Mouse (Mus musculus): ENCODE measurements around the gene Sema3f. TPM values are rescaled to one million over a fixed set of nuclear protein-coding genes. Genes with fewer than 3 reads are reported as not detected.

Gene Sema3f
- polyA plus RNA-seq, 1 experiment from 2014 or later = 12.5 TPM

GRCm38 (mm10) chr9:107709096-107709696, 1.1 kb downstream of the Sema3f start:
- Histone ChIP-seq H3K4me1 (peaks cover 54% of the 10 kb centered on the region), H3K9me3 (replicated peaks) (no peaks in the 10 kb centered on the region), H3K27me3 (replicated peaks) (no peaks in the 10 kb centered on the region), H3K36me3 (no peaks in the 10 kb centered on the region), H3K4me2 (peak overlapping the region; percentile 94), H3K4me3 (replicated peaks) (peak overlapping the region; percentile 79), H3K9ac (replicated peaks) (peak overlapping the region; percentile 79), H3K27ac (replicated peaks) (peak overlapping the region; percentile 83)
- WGBS = under 1% methylated on average over 43 of the region's 55 CpGs
- peak; percentile 4 for ATAC-seq (ENCODE audit: low FRiP score)

GRCm38 (mm10) chr9:107708439-107709095, 1.7 kb downstream of the Sema3f start:
- Histone ChIP-seq H3K27ac (replicated peaks) (peak overlapping the region; percentile 83), H3K36me3 (no peaks in the 10 kb centered on the region), H3K4me3 (replicated peaks) (peak overlapping the region; percentile 79), H3K9me3 (replicated peaks) (no peaks in the 10 kb centered on the region), H3K9ac (replicated peaks) (peak overlapping the region; percentile 79), H3K4me1 (peaks cover 55% of the 10 kb centered on the region), H3K4me2 (peak overlapping the region; percentile 94), H3K27me3 (replicated peaks) (no peaks in the 10 kb centered on the region)
- WGBS = 3% methylated on average over 21 of the region's 21 CpGs
- ATAC-seq (ENCODE audit: low FRiP score) = no peak

- no peaks in the 10 kb centered on the region for H3K27me3 ChIP-seq (replicated peaks)
- H3K9ac ChIP-seq (replicated peaks) = peak overlapping the region; percentile 79
- 1% methylated on average over 17 of the region's 17 CpGs for WGBS
- peak; percentile 21 for ATAC-seq (ENCODE audit: low FRiP score)
- H3K9me3 ChIP-seq (replicated peaks) = no peaks in the 10 kb centered on the region
- peak overlapping the region; percentile 79 for H3K4me3 ChIP-seq (replicated peaks)
- peak overlapping the region; percentile 94 for H3K4me2 ChIP-seq
- H3K4me1 ChIP-seq = peaks cover 62% of the 10 kb centered on the region
- H3K36me3 ChIP-seq = no peaks in the 10 kb centered on the region
- H3K27ac ChIP-seq (replicated peaks) = peak overlapping the region; percentile 83
Observed at GRCm38 (mm10) chr9:107707701-107708438, 2.4 kb downstream of the Sema3f start.

- peak overlapping the region; percentile 79 for H3K4me3 ChIP-seq (replicated peaks)
- H3K36me3 ChIP-seq = no peaks in the 10 kb centered on the region
- no peaks in the 10 kb centered on the region for H3K27me3 ChIP-seq (replicated peaks)
- no peaks in the 10 kb centered on the region for H3K9me3 ChIP-seq (replicated peaks)
- no peak for ATAC-seq (ENCODE audit: low FRiP score)
- peak overlapping the region; percentile 79 for H3K9ac ChIP-seq (replicated peaks)
- peak overlapping the region; percentile 94 for H3K4me2 ChIP-seq
- peak overlapping the region; percentile 83 for H3K27ac ChIP-seq (replicated peaks)
- peaks cover 72% of the 10 kb centered on the region for H3K4me1 ChIP-seq
- WGBS = 3% methylated on average over 14 of the region's 14 CpGs
Observed at GRCm38 (mm10) chr9:107706781-107707211, 3.5 kb downstream of the Sema3f start.

GRCm38 (mm10) chr9:107703337-107704122, 6.7 kb downstream of the Sema3f start:
- ATAC-seq (ENCODE audit: low FRiP score) = no peak
- Histone ChIP-seq H3K36me3 (no peaks in the 10 kb centered on the region), H3K9me3 (replicated peaks) (no peaks in the 10 kb centered on the region), H3K4me2 (no peak overlapping the region), H3K4me3 (replicated peaks) (no peak overlapping the region), H3K9ac (replicated peaks) (no peak overlapping the region), H3K27ac (replicated peaks) (no peak overlapping the region), H3K4me1 (peaks cover 82% of the 10 kb centered on the region), H3K27me3 (replicated peaks) (no peaks in the 10 kb centered on the region)
- 56% methylated on average over 14 of the region's 14 CpGs for WGBS

GRCm38 (mm10) chr9:107702606-107703185, 7.6 kb downstream of the Sema3f start:
- Histone ChIP-seq H3K27ac (replicated peaks) (peak overlapping the region; percentile 25; the same call in 1 of the 2 replicates), H3K9me3 (replicated peaks) (no peaks in the 10 kb centered on the region), H3K9ac (replicated peaks) (peak overlapping the region; percentile 26; the same call in 1 of the 2 replicates), H3K27me3 (replicated peaks) (no peaks in the 10 kb centered on the region), H3K4me3 (replicated peaks) (no peak overlapping the region), H3K36me3 (no peaks in the 10 kb centered on the region), H3K4me2 (no peak overlapping the region), H3K4me1 (peaks cover 82% of the 10 kb centered on the region)
- WGBS = 73% methylated on average over 3 of the region's 3 CpGs
- no peak for ATAC-seq (ENCODE audit: low FRiP score)

- Histone ChIP-seq H3K9me3 (replicated peaks) (no peaks in the 10 kb centered on the region), H3K4me1 (peaks cover 82% of the 10 kb centered on the region), H3K27ac (replicated peaks) (peak overlapping the region; percentile 61), H3K27me3 (replicated peaks) (no peaks in the 10 kb centered on the region), H3K9ac (replicated peaks) (no peak overlapping the region), H3K4me2 (no peak overlapping the region), H3K36me3 (no peaks in the 10 kb centered on the region), H3K4me3 (replicated peaks) (no peak overlapping the region)
- ATAC-seq (ENCODE audit: low FRiP score) = no peak
- WGBS = 26% methylated on average over 12 of the region's 12 CpGs
Observed at GRCm38 (mm10) chr9:107701594-107701993, 8.7 kb downstream of the Sema3f start.

- Histone ChIP-seq H3K9ac (replicated peaks) (no peak overlapping the region; the same call in 1 of the 2 replicates), H3K4me1 (peaks cover 86% of the 10 kb centered on the region), H3K27me3 (replicated peaks) (no peaks in the 10 kb centered on the region), H3K9me3 (replicated peaks) (no peaks in the 10 kb centered on the region), H3K27ac (replicated peaks) (peak overlapping the region; percentile 48), H3K4me2 (peak overlapping the region; percentile 22), H3K4me3 (replicated peaks) (no peak overlapping the region), H3K36me3 (no peaks in the 10 kb centered on the region)
- 35% methylated on average over 6 of the region's 6 CpGs for WGBS
- ATAC-seq (ENCODE audit: low FRiP score) = no peak
Observed at GRCm38 (mm10) chr9:107700114-107700571, 10.1 kb downstream of the Sema3f start.

GRCm38 (mm10) chr9:107699376-107699980, 10.8 kb downstream of the Sema3f start:
- Histone ChIP-seq H3K27me3 (replicated peaks) (no peaks in the 10 kb centered on the region), H3K4me3 (replicated peaks) (no peak overlapping the region), H3K4me2 (peak overlapping the region; percentile 22), H3K36me3 (no peaks in the 10 kb centered on the region), H3K9ac (replicated peaks) (no peak overlapping the region), H3K27ac (replicated peaks) (no peak overlapping the region), H3K4me1 (peaks cover 89% of the 10 kb centered on the region), H3K9me3 (replicated peaks) (no peaks in the 10 kb centered on the region)
- WGBS = 10% methylated on average over 9 of the region's 9 CpGs
- no peak for ATAC-seq (ENCODE audit: low FRiP score)

- WGBS = 18% methylated on average over 14 of the region's 14 CpGs
Observed at GRCm38 (mm10) chr9:107698611-107699190, 11.6 kb downstream of the Sema3f start.

More at GRCm38 (mm10) chr9:107698611-107699190, 11.6 kb downstream of the Sema3f start:
- Histone ChIP-seq H3K4me1 (peaks cover 82% of the 10 kb centered on the region), H3K9ac (replicated peaks) (no peak overlapping the region), H3K4me3 (replicated peaks) (no peak overlapping the region), H3K4me2 (peak overlapping the region; percentile 22), H3K27ac (replicated peaks) (peak overlapping the region; percentile 28; the same call in 1 of the 2 replicates), H3K36me3 (no peaks in the 10 kb centered on the region), H3K27me3 (replicated peaks) (no peaks in the 10 kb centered on the region), H3K9me3 (replicated peaks) (no peaks in the 10 kb centered on the region)
- 0 out of 2 replicates have a peak, but pooled peaks have one; percentile 13 for ATAC-seq (ENCODE audit: low FRiP score)
